Mouse (Mus musculus) lung, postnatal 0 days (tissue): ENCODE data around the gene Axl. TPM values are rescaled to one million over a fixed set of nuclear protein-coding genes. Genes with fewer than 3 reads are reported as not detected.

Source experiments
- ATAC-seq: fragments of 200-750 bp; cut with Nextera tagmentation; 2 replicates; pipeline ENCODE4 v1.8.0; 2017; ENCODE audit warnings: moderate library complexity
- DNase-seq: peaks from one replicate; pipeline ENCODE4 v3.0.0-alpha.2; 2016; ENCODE audit warnings: low spot score
- H3K27ac ChIP-seq: fragments of 300-500 bp; sonication (generic); 2 replicates; pipeline ENCODE4 v1.5.1; 2014; ENCODE audit warnings: antibody characterized with exemption, mild to moderate bottlenecking, low read length, mixed read lengths
- H3K27me3 ChIP-seq: fragments of 300-500 bp; sonication (generic); replicated peaks from 2 replicates; pipeline ENCODE4 v1.6.1; 2014; ENCODE audit warnings: low read length, mixed read lengths; ENCODE audit not compliant: insufficient read depth
- H3K36me3 ChIP-seq: fragments of 300-500 bp; sonication (generic); 2 replicates; pipeline ENCODE4 v1.6.1; 2014; ENCODE audit warnings: low read length, mixed read lengths; ENCODE audit not compliant: insufficient read depth
- H3K4me1 ChIP-seq: fragments of 300-500 bp; sonication (generic); 2 replicates; pipeline ENCODE4 v1.6.1; 2014; ENCODE audit warnings: antibody characterized with exemption, low read depth, low read length, mixed read lengths; ENCODE audit not compliant: insufficient read depth
- H3K4me2 ChIP-seq: fragments of 300-500 bp; sonication (generic); replicated peaks from 2 replicates; pipeline ENCODE4 v1.6.1; 2014; ENCODE audit warnings: low read depth, mild to moderate bottlenecking, low read length, moderate library complexity, mixed read lengths
- H3K4me3 ChIP-seq: fragments of 300-500 bp; sonication (generic); 2 replicates; pipeline ENCODE4 v1.5.1; 2014; ENCODE audit warnings: low read depth, low read length
- H3K9ac ChIP-seq: fragments of 300-500 bp; sonication (generic); replicated peaks from 2 replicates; pipeline ENCODE4 v1.6.1; 2014; ENCODE audit warnings: low read depth, mild to moderate bottlenecking
- H3K9me3 ChIP-seq: fragments of 300-500 bp; sonication (generic); 2 replicates; pipeline ENCODE4 v1.6.1; 2016; ENCODE audit warnings: low read length, mixed read lengths
- CTCF ChIP-seq: IDR thresholded peaks from 2 replicates; pipeline ENCODE4 v1.5.1; 2016; ENCODE audit warnings: antibody characterized with exemption, mild to moderate bottlenecking
- EP300 ChIP-seq: IDR thresholded peaks from 2 replicates; pipeline ENCODE4 v1.6.1; 2016; ENCODE audit warnings: antibody characterized with exemption, mild to moderate bottlenecking, control low read depth
- WGBS: fragments of 180-500 bp; shearing (Covaris S2); extraction: QIAGEN DNeasy Blood & Tissue Kit; methylation state at CpG from one replicate; pipeline ENCODE4 v1.1.7; 2014; 5-methylcytosine and 5-hydroxymethylcytosine counted together
- polyA plus RNA-seq: library from polyadenylated mRNA; unstranded; fragments of >200 nt; fragmentation: Nextera tagmentation; extraction: Ambion mirVana; gene quantifications from 2 replicates; pipeline ENCODE4 v1.2.1, GENCODE M21; 2015

Axl gene
- polyA plus RNA-seq, 1 experiment from 2014 or later: 81.6 TPM

- Histone ChIP-seq H3K9me3 (no peaks in the 10 kb centered on the region), H3K4me1 (peaks cover 8% of the 10 kb centered on the region; the same call in 1 of the 2 replicates), H3K27me3 (peaks cover 13% of the 10 kb centered on the region; the same call in 1 of the 2 replicates), H3K36me3 (no peaks in the 10 kb centered on the region), H3K4me2 (no peak overlapping the region), H3K27ac (no peak overlapping the region), H3K4me3 (no peak overlapping the region), H3K9ac (no peak overlapping the region)
- WGBS: 79% methylated on average over 2 of the region's 2 CpGs
- no peak for ATAC-seq
- TF ChIP-seq CTCF: no peak
- TF ChIP-seq EP300: no peak
- DNase-seq: no peak
Observed at GRCm38 (mm10) chr7:25811716-25812115, 23.2 kb upstream of the Axl start.

- TF ChIP-seq CTCF (peak; percentile 86), EP300 (no peak)
- Histone ChIP-seq H3K4me1 (peaks cover 3% of the 10 kb centered on the region; the same call in 1 of the 2 replicates), H3K9ac (no peak overlapping the region), H3K27me3 (no peaks in the 10 kb centered on the region), H3K4me2 (0 out of 2 replicates have a peak overlapping the region, but pooled peaks have one; percentile 19), H3K36me3 (no peaks in the 10 kb centered on the region), H3K27ac (no peak overlapping the region), H3K9me3 (no peaks in the 10 kb centered on the region), H3K4me3 (no peak overlapping the region)
- no peak for ATAC-seq
- peak; percentile 90 for DNase-seq
- 14% methylated on average over 21 of the region's 21 CpGs for WGBS
Observed at GRCm38 (mm10) chr7:25805631-25806343, 17.3 kb upstream of the Axl start.

- WGBS: 66% methylated on average over 4 of the region's 4 CpGs
- ATAC-seq (no peak), DNase-seq (no peak)
- Histone ChIP-seq H3K36me3 (no peaks in the 10 kb centered on the region), H3K9ac (no peak overlapping the region), H3K4me3 (no peak overlapping the region), H3K27me3 (no peaks in the 10 kb centered on the region), H3K4me1 (peaks cover 3% of the 10 kb centered on the region; the same call in 1 of the 2 replicates), H3K27ac (no peak overlapping the region), H3K9me3 (no peaks in the 10 kb centered on the region), H3K4me2 (no peak overlapping the region)
- TF ChIP-seq CTCF: no peak
- no peak for TF ChIP-seq EP300
Observed at GRCm38 (mm10) chr7:25804792-25805191, 16.3 kb upstream of the Axl start.

- DNase-seq: no peak
- H3K4me3 ChIP-seq: no peak overlapping the region
Observed at GRCm38 (mm10) chr7:25803460-25803859, 15.0 kb upstream of the Axl start.

GRCm38 (mm10) chr7:25802241-25803125, 14.0 kb upstream of the Axl start:
- Histone ChIP-seq H3K4me1 (peaks cover 3% of the 10 kb centered on the region; the same call in 1 of the 2 replicates), H3K9me3 (no peaks in the 10 kb centered on the region), H3K36me3 (no peaks in the 10 kb centered on the region), H3K27me3 (no peaks in the 10 kb centered on the region), H3K9ac (no peak overlapping the region), H3K4me2 (peak overlapping the region; percentile 25; the same call in 1 of the 2 replicates), H3K4me3 (no peak overlapping the region), H3K27ac (peak overlapping the region; percentile 86)
- peak; percentile 86 for ATAC-seq
- WGBS: 25% methylated on average over 24 of the region's 24 CpGs
- TF ChIP-seq CTCF: no peak
- TF ChIP-seq EP300: peak; percentile 45; the same call in 1 of the 2 replicates
- peak; percentile 93 for DNase-seq

More at GRCm38 (mm10) chr7:25803460-25803859, 15.0 kb upstream of the Axl start:
- H3K36me3 ChIP-seq: no peaks in the 10 kb centered on the region
- no peak for TF ChIP-seq CTCF
- TF ChIP-seq EP300: no peak
- no peak overlapping the region for H3K4me2 ChIP-seq
- peak overlapping the region; percentile 86; the same call in 1 of the 2 replicates for H3K27ac ChIP-seq
- no peak for ATAC-seq
- H3K9me3 ChIP-seq: no peaks in the 10 kb centered on the region
- H3K4me1 ChIP-seq: peaks cover 3% of the 10 kb centered on the region; the same call in 1 of the 2 replicates
- no peak overlapping the region for H3K9ac ChIP-seq
- 74% methylated on average over 13 of the region's 13 CpGs for WGBS
- no peaks in the 10 kb centered on the region for H3K27me3 ChIP-seq

- WGBS: 94% methylated on average over 6 of the region's 6 CpGs
- ATAC-seq (no peak), DNase-seq (no peak)
- Histone ChIP-seq H3K36me3 (no peaks in the 10 kb centered on the region), H3K27me3 (no peaks in the 10 kb centered on the region), H3K9me3 (no peaks in the 10 kb centered on the region), H3K4me1 (peaks cover 3% of the 10 kb centered on the region; the same call in 1 of the 2 replicates), H3K27ac (no peak overlapping the region), H3K4me2 (no peak overlapping the region), H3K4me3 (no peak overlapping the region), H3K9ac (no peak overlapping the region)
- TF ChIP-seq CTCF: no peak
- no peak for TF ChIP-seq EP300
Observed at GRCm38 (mm10) chr7:25801031-25801430, 12.5 kb upstream of the Axl start.
